Mouse (Mus musculus): ENCODE results near the gene Heatr9. TPM values are rescaled to one million over a fixed set of nuclear protein-coding genes. Genes with fewer than 3 reads are reported as not detected.
"Not testable (repeated sequence)": the region's sequence is repeated elsewhere in the genome, so short reads cannot be mapped to it uniquely, and the experiment has no call there.

Gene Heatr9
- polyA plus RNA-seq, 1 experiment from 2014 or later: not detected

GRCm38 (mm10) chr11:83560405-83560804 is 38.4 kb upstream of the Heatr9 start:
- 81% methylated on average over 6 of the region's 6 CpGs for WGBS
- no peak overlapping the region for H3K4me3 ChIP-seq (ENCODE audit: low read depth, low read length)
- DNase-seq (ENCODE audit: low spot score): no peak
- no peaks in the 10 kb centered on the region for H3K9me3 ChIP-seq (ENCODE audit: control insufficient read depth, low read length)
- H3K4me1 ChIP-seq (ENCODE audit: control insufficient read depth, insufficient read depth, low read length): no peaks in the 10 kb centered on the region
- no peaks in the 10 kb centered on the region for H3K36me3 ChIP-seq (ENCODE audit: control insufficient read depth, insufficient read depth, low read length)
- no peak for ATAC-seq (ENCODE audit: insufficient read depth, low FRiP score, low TSS enrichment)
- no peaks in the 10 kb centered on the region for H3K27me3 ChIP-seq (ENCODE audit: control insufficient read depth, insufficient read depth, low read length)
- H3K27ac ChIP-seq (ENCODE audit: low read depth, low read length): no peak overlapping the region
- no peak overlapping the region for H3K9ac ChIP-seq (ENCODE audit: low read length)
- H3K4me2 ChIP-seq (ENCODE audit: low read depth): no peak overlapping the region

- no peaks in the 10 kb centered on the region for H3K4me1 ChIP-seq (ENCODE audit: control insufficient read depth, insufficient read depth, low read length)
- no peak overlapping the region for H3K4me2 ChIP-seq (ENCODE audit: low read depth)
- H3K9ac ChIP-seq (ENCODE audit: low read length): no peak overlapping the region
- no peaks in the 10 kb centered on the region for H3K9me3 ChIP-seq (ENCODE audit: control insufficient read depth, low read length)
- no peak overlapping the region for H3K27ac ChIP-seq (ENCODE audit: low read depth, low read length)
- no peak overlapping the region for H3K4me3 ChIP-seq (ENCODE audit: low read depth, low read length)
- no peaks in the 10 kb centered on the region for H3K27me3 ChIP-seq (ENCODE audit: control insufficient read depth, insufficient read depth, low read length)
- H3K36me3 ChIP-seq (ENCODE audit: control insufficient read depth, insufficient read depth, low read length): no peaks in the 10 kb centered on the region
- WGBS: 58% methylated on average over 10 of the region's 10 CpGs
- DNase-seq (ENCODE audit: low spot score) (no peak), ATAC-seq (ENCODE audit: insufficient read depth, low FRiP score, low TSS enrichment) (no peak)
These were observed 35.1 kb upstream of the Heatr9 start for GRCm38 (mm10) chr11:83557074-83557473.

GRCm38 (mm10) chr11:83556085-83556781 is 34.3 kb upstream of the Heatr9 start:
- ATAC-seq (ENCODE audit: insufficient read depth, low FRiP score, low TSS enrichment) (no peak), DNase-seq (ENCODE audit: low spot score) (peak; percentile 35)
- Histone ChIP-seq H3K27me3 (ENCODE audit: control insufficient read depth, insufficient read depth, low read length) (no peaks in the 10 kb centered on the region), H3K4me3 (ENCODE audit: low read depth, low read length) (no peak overlapping the region), H3K36me3 (ENCODE audit: control insufficient read depth, insufficient read depth, low read length) (no peaks in the 10 kb centered on the region), H3K27ac (ENCODE audit: low read depth, low read length) (no peak overlapping the region), H3K4me1 (ENCODE audit: control insufficient read depth, insufficient read depth, low read length) (no peaks in the 10 kb centered on the region), H3K9ac (ENCODE audit: low read length) (no peak overlapping the region), H3K4me2 (ENCODE audit: low read depth) (no peak overlapping the region), H3K9me3 (ENCODE audit: control insufficient read depth, low read length) (no peaks in the 10 kb centered on the region)
- 37% methylated on average over 8 of the region's 8 CpGs for WGBS

GRCm38 (mm10) chr11:83551668-83552067 is 29.7 kb upstream of the Heatr9 start:
- H3K27me3 ChIP-seq (ENCODE audit: control insufficient read depth, insufficient read depth, low read length): no peaks in the 10 kb centered on the region
- H3K4me1 ChIP-seq (ENCODE audit: control insufficient read depth, insufficient read depth, low read length): no peaks in the 10 kb centered on the region
- H3K4me3 ChIP-seq (ENCODE audit: low read depth, low read length): no peak overlapping the region
- H3K36me3 ChIP-seq (ENCODE audit: control insufficient read depth, insufficient read depth, low read length): no peaks in the 10 kb centered on the region
- DNase-seq (ENCODE audit: low spot score): no peak
- no peaks in the 10 kb centered on the region for H3K9me3 ChIP-seq (ENCODE audit: control insufficient read depth, low read length)
- no peak for ATAC-seq (ENCODE audit: insufficient read depth, low FRiP score, low TSS enrichment)
- 78% methylated on average over 5 of the region's 5 CpGs for WGBS
- no peak overlapping the region for H3K27ac ChIP-seq (ENCODE audit: low read depth, low read length)
- no peak overlapping the region for H3K4me2 ChIP-seq (ENCODE audit: low read depth)
- H3K9ac ChIP-seq (ENCODE audit: low read length): no peak overlapping the region

- not testable (repeated sequence) for ATAC-seq (ENCODE audit: insufficient read depth, low FRiP score, low TSS enrichment); H3K9me3 ChIP-seq (ENCODE audit: control insufficient read depth, low read length); H3K4me2 ChIP-seq (ENCODE audit: low read depth); H3K36me3 ChIP-seq (ENCODE audit: control insufficient read depth, insufficient read depth, low read length); H3K4me3 ChIP-seq (ENCODE audit: low read depth, low read length); H3K4me1 ChIP-seq (ENCODE audit: control insufficient read depth, insufficient read depth, low read length); H3K9ac ChIP-seq (ENCODE audit: low read length); H3K27me3 ChIP-seq (ENCODE audit: control insufficient read depth, insufficient read depth, low read length); H3K27ac ChIP-seq (ENCODE audit: low read depth, low read length); DNase-seq (ENCODE audit: low spot score)
- WGBS: 81% methylated on average over 7 of the region's 7 CpGs
These were observed 29.1 kb upstream of the Heatr9 start for GRCm38 (mm10) chr11:83551037-83551436.

GRCm38 (mm10) chr11:83550186-83550632 is 28.2 kb upstream of the Heatr9 start:
- no peak for DNase-seq (ENCODE audit: low spot score)
- no peak overlapping the region for H3K4me2 ChIP-seq (ENCODE audit: low read depth)
- no peak for ATAC-seq (ENCODE audit: insufficient read depth, low FRiP score, low TSS enrichment)
- H3K9ac ChIP-seq (ENCODE audit: low read length): no peak overlapping the region
- H3K27ac ChIP-seq (ENCODE audit: low read depth, low read length): no peak overlapping the region
- no peaks in the 10 kb centered on the region for H3K36me3 ChIP-seq (ENCODE audit: control insufficient read depth, insufficient read depth, low read length)
- H3K4me1 ChIP-seq (ENCODE audit: control insufficient read depth, insufficient read depth, low read length): no peaks in the 10 kb centered on the region
- no peak overlapping the region for H3K4me3 ChIP-seq (ENCODE audit: low read depth, low read length)
- no peaks in the 10 kb centered on the region for H3K9me3 ChIP-seq (ENCODE audit: control insufficient read depth, low read length)
- WGBS: 94% methylated on average over 5 of the region's 5 CpGs
- H3K27me3 ChIP-seq (ENCODE audit: control insufficient read depth, insufficient read depth, low read length): no peaks in the 10 kb centered on the region

- no peak for ATAC-seq (ENCODE audit: insufficient read depth, low FRiP score, low TSS enrichment)
- Histone ChIP-seq H3K9me3 (ENCODE audit: control insufficient read depth, low read length) (no peaks in the 10 kb centered on the region), H3K4me1 (ENCODE audit: control insufficient read depth, insufficient read depth, low read length) (no peaks in the 10 kb centered on the region), H3K36me3 (ENCODE audit: control insufficient read depth, insufficient read depth, low read length) (no peaks in the 10 kb centered on the region), H3K4me2 (ENCODE audit: low read depth) (no peak overlapping the region), H3K9ac (ENCODE audit: low read length) (no peak overlapping the region), H3K4me3 (ENCODE audit: low read depth, low read length) (no peak overlapping the region), H3K27me3 (ENCODE audit: control insufficient read depth, insufficient read depth, low read length) (no peaks in the 10 kb centered on the region), H3K27ac (ENCODE audit: low read depth, low read length) (no peak overlapping the region)
- 79% methylated on average over 3 of the region's 3 CpGs for WGBS
- no peak for DNase-seq (ENCODE audit: low spot score)
These were observed 22.2 kb upstream of the Heatr9 start for GRCm38 (mm10) chr11:83544214-83544613.

GRCm38 (mm10) chr11:83541415-83541814 is 19.4 kb upstream of the Heatr9 start:
- DNase-seq (ENCODE audit: low spot score): no peak
- Histone ChIP-seq H3K4me1 (ENCODE audit: control insufficient read depth, insufficient read depth, low read length) (no peaks in the 10 kb centered on the region), H3K27me3 (ENCODE audit: control insufficient read depth, insufficient read depth, low read length) (no peaks in the 10 kb centered on the region), H3K27ac (ENCODE audit: low read depth, low read length) (no peak overlapping the region), H3K9ac (ENCODE audit: low read length) (no peak overlapping the region), H3K36me3 (ENCODE audit: control insufficient read depth, insufficient read depth, low read length) (no peaks in the 10 kb centered on the region), H3K9me3 (ENCODE audit: control insufficient read depth, low read length) (no peaks in the 10 kb centered on the region), H3K4me2 (ENCODE audit: low read depth) (no peak overlapping the region), H3K4me3 (ENCODE audit: low read depth, low read length) (no peak overlapping the region)
- no peak for ATAC-seq (ENCODE audit: insufficient read depth, low FRiP score, low TSS enrichment)
- WGBS: 88% methylated on average over 3 of the region's 3 CpGs

- ATAC-seq (ENCODE audit: insufficient read depth, low FRiP score, low TSS enrichment): no peak
- Histone ChIP-seq H3K27me3 (ENCODE audit: control insufficient read depth, insufficient read depth, low read length) (no peaks in the 10 kb centered on the region), H3K4me1 (ENCODE audit: control insufficient read depth, insufficient read depth, low read length) (no peaks in the 10 kb centered on the region), H3K36me3 (ENCODE audit: control insufficient read depth, insufficient read depth, low read length) (no peaks in the 10 kb centered on the region), H3K9me3 (ENCODE audit: control insufficient read depth, low read length) (no peaks in the 10 kb centered on the region), H3K9ac (ENCODE audit: low read length) (no peak overlapping the region), H3K4me2 (ENCODE audit: low read depth) (no peak overlapping the region), H3K4me3 (ENCODE audit: low read depth, low read length) (no peak overlapping the region), H3K27ac (ENCODE audit: low read depth, low read length) (no peak overlapping the region)
- no peak for DNase-seq (ENCODE audit: low spot score)
- 95% methylated on average over 2 of the region's 2 CpGs for WGBS
These were observed 19.0 kb upstream of the Heatr9 start for GRCm38 (mm10) chr11:83540931-83541330.

Measured in neural tube, embryonic 11.5 days (tissue).